Mouse (Mus musculus) heart, embryonic 11.5 days (tissue): ENCODE measurements around the gene Otub2. TPM values are rescaled to one million over a fixed set of nuclear protein-coding genes. Genes with fewer than 3 reads are reported as not detected.
"Not testable (repeated sequence)": the region's sequence is repeated elsewhere in the genome, so short reads cannot be mapped to it uniquely, and the experiment has no call there.

Experiments
- ATAC-seq: fragments of 200-750 bp; cut with Nextera tagmentation; replicated peaks from 2 replicates; pipeline ENCODE4 v1.8.0; 2017; ENCODE audit warnings: moderate library complexity; ENCODE audit not compliant: insufficient number of reproducible peaks, low FRiP score, low TSS enrichment
- H3K27ac ChIP-seq: fragments of 300-500 bp; sonication (generic); 2 replicates; pipeline ENCODE4 v1.5.1; 2014; ENCODE audit warnings: mild to moderate bottlenecking, low read depth, low read length
- H3K27me3 ChIP-seq: fragments of 300-500 bp; sonication (generic); 2 replicates; pipeline ENCODE4 v1.6.1; 2014; ENCODE audit warnings: mild to moderate bottlenecking, low read length, mixed read lengths; ENCODE audit not compliant: control insufficient read depth, insufficient read depth
- H3K36me3 ChIP-seq: fragments of 300-500 bp; sonication (generic); 2 replicates; pipeline ENCODE4 v1.6.1; 2014; ENCODE audit warnings: mild to moderate bottlenecking, low read length, moderate library complexity, mixed read lengths; ENCODE audit not compliant: control insufficient read depth, insufficient read depth
- H3K4me1 ChIP-seq: fragments of 300-500 bp; sonication (generic); 2 replicates; pipeline ENCODE4 v1.6.1; 2014; ENCODE audit warnings: low read length; ENCODE audit not compliant: control insufficient read depth, insufficient read depth
- H3K4me2 ChIP-seq: fragments of 300-500 bp; sonication (generic); 2 replicates; pipeline ENCODE4 v1.6.1; 2014; ENCODE audit warnings: mild to moderate bottlenecking, moderate library complexity
- H3K4me3 ChIP-seq: fragments of 300-500 bp; sonication (generic); 2 replicates; pipeline ENCODE4 v1.5.1; 2014; ENCODE audit warnings: low read depth, low read length
- H3K9ac ChIP-seq: fragments of 300-500 bp; sonication (generic); 2 replicates; pipeline ENCODE4 v1.6.1; 2014; ENCODE audit warnings: mild to moderate bottlenecking, low read depth, low read length, moderate library complexity
- H3K9me3 ChIP-seq: fragments of 300-500 bp; sonication (generic); replicated peaks from 2 replicates; pipeline ENCODE4 v1.6.1; 2016; ENCODE audit warnings: low read length; ENCODE audit not compliant: control insufficient read depth
- WGBS: fragments of 180-500 bp; shearing (Covaris S2); extraction: QIAGEN DNeasy Blood & Tissue Kit; methylation state at CpG from one replicate; pipeline ENCODE4 v1.1.7; 2014; ENCODE audit not compliant: insufficient replicate concordance; 5-methylcytosine and 5-hydroxymethylcytosine counted together
- polyA plus RNA-seq: library from polyadenylated mRNA; unstranded; fragments of >200 nt; fragmentation: Nextera tagmentation; extraction: Ambion mirVana; gene quantifications from 2 replicates; pipeline ENCODE4 v1.2.1, GENCODE M21; 2014

Gene Otub2
- polyA plus RNA-seq, 1 experiment from 2014 or later = 20.1 TPM

DNA sequence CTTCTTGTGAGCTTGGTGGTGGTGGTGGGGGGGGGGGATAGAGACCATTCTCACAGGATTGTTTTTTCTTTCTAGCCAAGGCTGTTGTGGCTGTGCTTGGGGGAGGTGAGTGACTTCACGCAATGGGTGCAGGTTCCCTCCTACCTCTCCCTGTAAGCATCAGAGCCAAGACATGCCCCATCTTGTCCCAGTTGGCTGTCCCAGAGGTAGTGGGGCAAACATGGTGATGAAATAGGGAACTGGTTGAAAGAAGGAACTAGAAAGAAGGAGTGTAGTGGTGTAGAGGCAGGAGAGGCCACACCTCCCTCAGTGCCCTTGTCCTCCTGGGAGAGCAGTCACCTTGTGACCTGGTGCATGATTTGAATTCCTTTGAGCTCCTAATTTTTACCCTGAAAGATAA, 49.1 kb downstream of the Otub2 start:
- Histone ChIP-seq H3K9me3 (no peaks in the 10 kb centered on the region), H3K36me3 (no peaks in the 10 kb centered on the region), H3K9ac (no peak overlapping the region), H3K27ac (no peak overlapping the region), H3K4me1 (no peaks in the 10 kb centered on the region), H3K4me3 (no peak overlapping the region), H3K27me3 (no peaks in the 10 kb centered on the region; the same call in 1 of the 2 replicates), H3K4me2 (no peak overlapping the region)
- 89% methylated on average over 1 of the region's 1 CpGs for WGBS
- ATAC-seq = no peak

DNA sequence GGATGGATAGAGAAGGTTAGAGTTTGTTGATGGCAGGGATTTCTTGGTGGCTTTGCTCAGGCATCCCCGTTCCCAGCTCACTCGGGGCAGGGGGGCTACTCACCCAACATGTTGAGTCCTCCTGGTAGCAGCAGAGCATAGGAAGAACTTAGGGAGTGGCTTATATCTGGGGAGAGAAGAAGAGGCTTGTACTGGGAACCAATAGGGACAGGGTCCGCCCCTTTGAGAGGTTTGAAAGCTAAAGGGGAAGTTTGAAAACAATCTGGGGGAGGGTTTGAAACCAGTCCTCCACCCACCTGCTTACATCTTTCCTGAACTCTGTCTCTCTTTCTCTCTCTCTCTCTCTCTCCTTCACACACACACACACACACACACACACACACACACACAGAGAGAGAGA, 55.0 kb downstream of the Otub2 start, which contains the start of gene Ifi27l2a:
Ifi27l2a (minus strand) TSS at position 157 of the 400 bp plus-strand sequence.
- H3K9ac ChIP-seq = no peak within 1 kb of the TSS
- no peaks in the 10 kb centered on the region for H3K27me3 ChIP-seq
- no peaks in the 10 kb centered on the region for H3K4me1 ChIP-seq
- no peaks in the 10 kb centered on the region for H3K9me3 ChIP-seq
- no peak within 1 kb of the TSS for H3K4me3 ChIP-seq
- no peak within 1 kb of the TSS for H3K27ac ChIP-seq
- H3K36me3 ChIP-seq = no peaks in the 10 kb centered on the region
- ATAC-seq = no peak
- H3K4me2 ChIP-seq = no peak within 1 kb of the TSS
- WGBS = 49% methylated on average over 3 of the region's 3 CpGs

DNA sequence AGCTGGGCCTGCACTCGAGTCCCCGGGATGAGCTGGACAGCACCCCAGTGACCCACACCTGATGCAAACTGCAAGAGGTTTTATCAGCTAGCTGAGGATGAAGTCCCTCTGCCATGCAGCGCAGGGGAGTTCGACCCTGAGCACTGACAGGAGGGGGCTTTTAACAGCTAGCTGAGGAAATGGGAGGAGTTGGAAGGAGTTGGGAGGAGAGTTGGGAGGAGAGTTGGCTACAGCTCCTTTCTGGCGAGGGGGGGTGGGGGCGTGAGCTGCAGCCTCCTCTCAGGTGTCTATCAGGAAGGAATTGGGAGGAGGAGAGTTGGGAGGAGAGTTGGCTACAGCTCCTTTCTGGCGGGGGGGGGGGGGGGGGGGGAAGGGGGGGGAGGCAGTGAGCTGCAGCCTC, 55.8 kb downstream of the Otub2 start:
- not testable (repeated sequence) for H3K27me3 ChIP-seq, H3K4me1 ChIP-seq, H3K4me3 ChIP-seq, H3K9ac ChIP-seq, ATAC-seq, H3K36me3 ChIP-seq, H3K4me2 ChIP-seq, H3K27ac ChIP-seq, H3K9me3 ChIP-seq
- WGBS = 27% methylated on average over 6 of the region's 7 CpGs

DNA sequence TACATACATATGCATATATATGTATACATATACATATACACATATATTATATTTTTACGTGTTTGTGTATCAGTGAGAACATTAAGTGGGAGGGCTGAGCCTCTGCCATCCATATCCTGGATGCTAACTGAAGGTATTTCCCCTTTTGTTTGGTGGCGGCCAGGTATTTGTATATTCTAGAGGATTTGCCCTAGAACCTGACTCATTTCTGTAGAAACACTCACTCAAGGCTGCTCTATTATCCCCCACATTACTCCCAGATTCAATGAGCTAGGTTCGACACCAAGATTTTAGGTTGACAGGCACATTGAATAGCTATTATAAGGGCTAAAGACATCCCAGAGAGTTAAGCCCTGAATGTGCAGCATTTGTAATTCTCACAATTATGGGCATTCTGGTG, 56.6 kb downstream of the Otub2 start:
- Histone ChIP-seq H3K36me3 (no peaks in the 10 kb centered on the region), H3K4me3 (no peak overlapping the region), H3K4me2 (no peak overlapping the region), H3K4me1 (no peaks in the 10 kb centered on the region), H3K9ac (no peak overlapping the region), H3K27me3 (no peaks in the 10 kb centered on the region), H3K27ac (no peak overlapping the region), H3K9me3 (no peaks in the 10 kb centered on the region)
- no peak for ATAC-seq
- whole genome bisulfite sequencing = 75% methylated on average over 3 of the region's 3 CpGs

DNA sequence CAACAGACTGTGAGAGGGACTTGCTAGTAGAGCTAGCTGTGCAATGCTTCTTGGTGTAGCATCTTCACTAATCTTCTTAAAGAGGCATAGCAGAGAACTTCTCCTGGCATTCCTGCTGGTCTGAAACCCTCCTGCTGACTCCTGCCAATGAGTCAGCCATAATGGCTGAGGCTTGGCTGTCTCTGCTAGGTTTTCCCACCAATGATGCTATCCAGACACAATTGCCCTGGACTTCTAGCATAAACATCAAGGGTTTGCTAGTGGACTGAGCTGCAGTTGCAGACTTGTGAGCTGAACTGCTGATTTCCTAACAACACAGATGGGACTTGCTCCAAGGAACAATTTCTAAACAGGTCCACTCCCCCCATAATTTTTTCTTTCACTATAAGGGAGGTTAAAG, 64.9 kb downstream of the Otub2 start:
- no peaks in the 10 kb centered on the region for H3K27me3 ChIP-seq
- H3K36me3 ChIP-seq = no peaks in the 10 kb centered on the region
- no peak overlapping the region for H3K9ac ChIP-seq
- no peaks in the 10 kb centered on the region for H3K4me1 ChIP-seq
- H3K9me3 ChIP-seq = no peaks in the 10 kb centered on the region
- H3K4me2 ChIP-seq = no peak overlapping the region
- no peak overlapping the region for H3K4me3 ChIP-seq
- H3K27ac ChIP-seq = no peak overlapping the region
- no peak for ATAC-seq

Other genes with a start within 250 kb of the Otub2 start
- 0.19 and 0.41 TPM in 2 replicates for gene Prima1, start 146.5 kb upstream of the Otub2 start, polyA plus RNA-seq
- gene Fam181a, start 77.7 kb upstream of the Otub2 start, polyA plus RNA-seq = not detected in 2 replicates
- 225 and 236 TPM in 2 replicates for gene Asb2, start 32.7 kb upstream of the Otub2 start, polyA plus RNA-seq
- 0.52 and 0.53 TPM in 2 replicates for gene 9330161L09Rik, start 19.1 kb downstream of the Otub2 start, polyA plus RNA-seq
- gene Ddx24, start 37.1 kb downstream of the Otub2 start, polyA plus RNA-seq = 72.5 and 74.2 TPM in 2 replicates
- gene Ifi27, start 45.5 kb downstream of the Otub2 start, polyA plus RNA-seq = 11.5 and 12.1 TPM in 2 replicates
- 0.92 and 1.8 TPM in 2 replicates for gene Ifi27l2a, start 55.0 kb downstream of the Otub2 start, polyA plus RNA-seq
- not detected in 2 replicates for gene Ifi27l2b, start 68.5 kb downstream of the Otub2 start, polyA plus RNA-seq
- 0.27 and 0.60 TPM in 2 replicates for gene Ppp4r4, start 143.6 kb downstream of the Otub2 start, polyA plus RNA-seq
- 0.21 TPM in 1 of 2 replicates, not detected in the other for gene Serpina10, start 242.8 kb downstream of the Otub2 start, polyA plus RNA-seq